Mouse (Mus musculus): ENCODE measurements around the gene Pknox1. TPM values are rescaled to one million over a fixed set of nuclear protein-coding genes. Genes with fewer than 3 reads are reported as not detected.

Gene Pknox1
- polyA plus RNA-seq, 1 experiment, result 73.6 TPM

DNA sequence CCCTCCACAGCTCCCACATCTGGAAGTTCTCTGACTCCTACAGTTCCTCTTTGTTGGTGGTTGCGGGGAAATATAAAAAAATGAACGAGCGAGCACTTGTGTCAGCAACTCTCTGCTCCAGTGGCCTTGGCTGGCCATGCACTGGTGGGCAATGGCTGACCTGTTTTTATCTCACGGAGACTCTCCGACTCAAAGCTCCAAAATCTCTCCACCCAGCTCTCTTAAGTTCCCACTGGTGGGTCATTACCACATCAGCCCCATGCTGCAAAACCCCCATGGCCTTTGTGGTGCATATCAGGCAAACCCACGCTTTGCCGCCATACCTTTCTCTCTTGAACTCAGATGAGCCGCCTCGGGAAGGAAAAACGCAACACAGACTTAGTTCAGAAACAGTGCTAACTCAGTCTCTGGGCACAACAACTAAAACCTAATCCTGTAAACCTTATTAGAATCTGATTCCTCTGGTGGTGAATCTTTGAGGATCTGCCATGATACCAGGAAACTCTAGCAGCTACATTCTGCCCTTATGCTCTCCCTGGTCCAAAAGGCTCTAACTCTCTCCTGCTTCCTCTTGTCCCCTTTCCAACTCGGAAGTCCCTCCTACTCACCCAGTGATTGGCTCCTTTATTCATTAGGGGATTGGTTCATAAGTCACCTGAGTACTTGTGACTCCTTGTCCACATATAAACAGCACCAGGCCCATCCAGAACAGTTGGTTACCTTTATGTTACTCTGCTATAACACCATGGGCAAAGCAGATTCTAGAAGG is 5.3 kb upstream of the Pknox1 start:
- no peak overlapping the region for H3K4me3 ChIP-seq (ENCODE audit: control insufficient read depth, insufficient read depth, low read length)
- DNase-seq, result no peak
- peaks cover 23% of the 10 kb centered on the region for H3K4me1 ChIP-seq (replicated peaks; ENCODE audit: control insufficient read depth, insufficient read depth, low read length)
- 79% methylated on average over 11 of the region's 11 CpGs for WGBS
- H3K36me3 ChIP-seq (ENCODE audit: control insufficient read depth, insufficient read depth, low read length), result no peaks in the 10 kb centered on the region
- TF ChIP-seq POLR2A (IDR thresholded peaks at IDR 0.05; ENCODE audit: control insufficient read depth, extremely low read depth, insufficient read depth, low read length, poor library complexity), result no peak
- no peak for TF ChIP-seq CTCF (IDR thresholded peaks at IDR 0.05; ENCODE audit: borderline replicate concordance, control insufficient read depth, extremely low read depth, insufficient read depth, low read length, poor library complexity)
- H3K27me3 ChIP-seq (ENCODE audit: control insufficient read depth, insufficient read depth, low read length), result no peaks in the 10 kb centered on the region
- no peak overlapping the region for H3K27ac ChIP-seq (ENCODE audit: control insufficient read depth, insufficient read depth, low read length)

DNA sequence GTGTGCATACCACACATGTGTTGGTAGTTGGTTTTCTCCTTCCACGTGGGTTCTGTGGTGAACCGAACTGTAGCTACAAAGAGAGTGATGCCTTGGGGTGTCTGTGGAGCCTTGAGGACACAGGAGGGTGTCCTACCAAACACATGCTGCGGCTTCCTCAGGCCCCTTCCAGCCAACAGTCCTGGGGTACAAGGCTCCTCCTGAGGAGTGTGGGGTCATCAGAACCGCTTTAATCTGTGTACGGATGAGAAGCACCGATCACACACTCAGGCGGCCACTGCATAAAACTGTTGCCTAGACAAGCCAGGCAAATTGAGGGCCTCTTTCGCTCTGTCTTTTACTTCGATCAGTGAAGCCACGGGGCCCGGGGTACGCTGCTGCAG is 911 bp upstream of the Pknox1 start:
- Histone ChIP-seq H3K27me3 (ENCODE audit: control insufficient read depth, insufficient read depth, low read length) (no peaks in the 10 kb centered on the region), H3K27ac (ENCODE audit: control insufficient read depth, insufficient read depth, low read length) (peak overlapping the region; percentile 55), H3K36me3 (ENCODE audit: control insufficient read depth, insufficient read depth, low read length) (no peaks in the 10 kb centered on the region), H3K4me3 (ENCODE audit: control insufficient read depth, insufficient read depth, low read length) (peak overlapping the region; percentile 55), H3K4me1 (replicated peaks; ENCODE audit: control insufficient read depth, insufficient read depth, low read length) (peaks cover 13% of the 10 kb centered on the region)
- peak; percentile 45 for DNase-seq
- 1% methylated on average over 12 of the region's 12 CpGs for WGBS
- TF ChIP-seq POLR2A (IDR thresholded peaks at IDR 0.05; ENCODE audit: control insufficient read depth, extremely low read depth, insufficient read depth, low read length, poor library complexity), result no peak
- no peak for TF ChIP-seq CTCF (IDR thresholded peaks at IDR 0.05; ENCODE audit: borderline replicate concordance, control insufficient read depth, extremely low read depth, insufficient read depth, low read length, poor library complexity)

GRCm38 (mm10) chr17:31564858-31565140 is 265 bp downstream of the Pknox1 start:
- Histone ChIP-seq H3K27me3 (ENCODE audit: control insufficient read depth, insufficient read depth, low read length) (no peaks in the 10 kb centered on the region), H3K4me3 (ENCODE audit: control insufficient read depth, insufficient read depth, low read length) (peak overlapping the region; percentile 81), H3K4me1 (replicated peaks; ENCODE audit: control insufficient read depth, insufficient read depth, low read length) (peaks cover 13% of the 10 kb centered on the region), H3K27ac (ENCODE audit: control insufficient read depth, insufficient read depth, low read length) (peak overlapping the region; percentile 73; the same call in 1 of the 2 replicates), H3K36me3 (ENCODE audit: control insufficient read depth, insufficient read depth, low read length) (no peaks in the 10 kb centered on the region)
- DNase-seq, result no peak
- 2% methylated on average over 43 of the region's 44 CpGs for WGBS
- TF ChIP-seq POLR2A (IDR thresholded peaks at IDR 0.05; ENCODE audit: control insufficient read depth, extremely low read depth, insufficient read depth, low read length, poor library complexity) (no peak), CTCF (IDR thresholded peaks at IDR 0.05; ENCODE audit: borderline replicate concordance, control insufficient read depth, extremely low read depth, insufficient read depth, low read length, poor library complexity) (no peak)

GRCm38 (mm10) chr17:31565141-31566056 is 865 bp downstream of the Pknox1 start:
- Histone ChIP-seq H3K36me3 (ENCODE audit: control insufficient read depth, insufficient read depth, low read length) (no peaks in the 10 kb centered on the region), H3K27me3 (ENCODE audit: control insufficient read depth, insufficient read depth, low read length) (no peaks in the 10 kb centered on the region), H3K27ac (ENCODE audit: control insufficient read depth, insufficient read depth, low read length) (peak overlapping the region; percentile 73), H3K4me1 (replicated peaks; ENCODE audit: control insufficient read depth, insufficient read depth, low read length) (peaks cover 13% of the 10 kb centered on the region), H3K4me3 (ENCODE audit: control insufficient read depth, insufficient read depth, low read length) (peak overlapping the region; percentile 81)
- WGBS, result under 1% methylated on average over 88 of the region's 88 CpGs
- TF ChIP-seq POLR2A (IDR thresholded peaks at IDR 0.05; ENCODE audit: control insufficient read depth, extremely low read depth, insufficient read depth, low read length, poor library complexity), result peak; percentile 74
- TF ChIP-seq CTCF (IDR thresholded peaks at IDR 0.05; ENCODE audit: borderline replicate concordance, control insufficient read depth, extremely low read depth, insufficient read depth, low read length, poor library complexity), result 0 out of 2 replicates have a peak, but pooled peaks have one; percentile 25
- peak; percentile 81 for DNase-seq

GRCm38 (mm10) chr17:31566276-31566675 is 1.7 kb downstream of the Pknox1 start:
- 70% methylated on average over 6 of the region's 6 CpGs for WGBS

GRCm38 (mm10) chr17:31569756-31570155 is 5.2 kb downstream of the Pknox1 start:
- H3K27ac ChIP-seq (ENCODE audit: control insufficient read depth, insufficient read depth, low read length), result no peak overlapping the region

More at GRCm38 (mm10) chr17:31566276-31566675, 1.7 kb downstream of the Pknox1 start:
- H3K27me3 ChIP-seq (ENCODE audit: control insufficient read depth, insufficient read depth, low read length), result no peaks in the 10 kb centered on the region
- DNase-seq, result no peak
- TF ChIP-seq CTCF (IDR thresholded peaks at IDR 0.05; ENCODE audit: borderline replicate concordance, control insufficient read depth, extremely low read depth, insufficient read depth, low read length, poor library complexity) (no peak), POLR2A (IDR thresholded peaks at IDR 0.05; ENCODE audit: control insufficient read depth, extremely low read depth, insufficient read depth, low read length, poor library complexity) (no peak)
- H3K4me3 ChIP-seq (ENCODE audit: control insufficient read depth, insufficient read depth, low read length), result no peak overlapping the region
- no peak overlapping the region for H3K27ac ChIP-seq (ENCODE audit: control insufficient read depth, insufficient read depth, low read length)
- H3K36me3 ChIP-seq (ENCODE audit: control insufficient read depth, insufficient read depth, low read length), result no peaks in the 10 kb centered on the region
- peaks cover 13% of the 10 kb centered on the region for H3K4me1 ChIP-seq (replicated peaks; ENCODE audit: control insufficient read depth, insufficient read depth, low read length)

More at GRCm38 (mm10) chr17:31569756-31570155, 5.2 kb downstream of the Pknox1 start:
- WGBS, result 100% methylated on average over 1 of the region's 1 CpGs
- TF ChIP-seq POLR2A (IDR thresholded peaks at IDR 0.05; ENCODE audit: control insufficient read depth, extremely low read depth, insufficient read depth, low read length, poor library complexity), result no peak
- no peak for TF ChIP-seq CTCF (IDR thresholded peaks at IDR 0.05; ENCODE audit: borderline replicate concordance, control insufficient read depth, extremely low read depth, insufficient read depth, low read length, poor library complexity)
- H3K27me3 ChIP-seq (ENCODE audit: control insufficient read depth, insufficient read depth, low read length), result no peaks in the 10 kb centered on the region
- peaks cover 13% of the 10 kb centered on the region for H3K4me1 ChIP-seq (replicated peaks; ENCODE audit: control insufficient read depth, insufficient read depth, low read length)
- no peaks in the 10 kb centered on the region for H3K36me3 ChIP-seq (ENCODE audit: control insufficient read depth, insufficient read depth, low read length)
- DNase-seq, result no peak
- H3K4me3 ChIP-seq (ENCODE audit: control insufficient read depth, insufficient read depth, low read length), result no peak overlapping the region

Measured in thymus, adult 2 months (tissue).